Mouse (Mus musculus) megakaryocyte, embryonic 14.5 days (primary cell): ENCODE data around the gene Svip. TPM values are rescaled to one million over a fixed set of nuclear protein-coding genes. Genes with fewer than 3 reads are reported as not detected.

Experiments used
- H3K27me3 ChIP-seq: replicated peaks from 2 replicates; pipeline ENCODE3; 2012; ENCODE audit warnings: inconsistent platforms
- H3K36me3 ChIP-seq: replicated peaks from 2 replicates; pipeline ENCODE3; 2012; ENCODE audit warnings: low read length, inconsistent platforms, mixed read lengths
- H3K4me1 ChIP-seq: 2 replicates; pipeline ENCODE4 v1.6.1; 2012; ENCODE audit warnings: inconsistent platforms
- H3K4me3 ChIP-seq: replicated peaks from 2 replicates; pipeline ENCODE3; 2012; ENCODE audit warnings: moderate library complexity, mild to moderate bottlenecking, inconsistent platforms
- H3K9me3 ChIP-seq: 2 replicates; pipeline ENCODE4 v1.6.1; 2012; ENCODE audit warnings: inconsistent platforms
- FLI1 ChIP-seq: IDR thresholded peaks from 2 replicates; pipeline ENCODE4 v1.6.1; 2012; ENCODE audit warnings: low read length, inconsistent platforms, mixed read lengths
- GATA1 ChIP-seq: IDR thresholded peaks from 3 replicates; pipeline ENCODE4 v1.6.1; 2012; ENCODE audit warnings: mixed read lengths, low read length, inconsistent platforms, borderline replicate concordance
- polyA plus RNA-seq: library from polyadenylated mRNA; stranded (reverse); fragments of >175 nt; gene quantifications from 2 replicates; pipeline ENCODE4 v1.2.3, GENCODE M21; 2012; ENCODE audit warnings: low replicate concordance; ENCODE audit not compliant: insufficient read depth

Gene Svip
- polyA plus RNA-seq = 22.8 and 38.9 TPM in 2 replicates

- H3K4me1 ChIP-seq = peaks cover 26% of the 10 kb centered on the region
- H3K36me3 ChIP-seq = peaks cover 4% of the 10 kb centered on the region
- H3K4me3 ChIP-seq = peak within 1 kb of the TSS; percentile 95
- no peaks in the 10 kb centered on the region for H3K9me3 ChIP-seq
- H3K27me3 ChIP-seq = no peaks in the 10 kb centered on the region
- no peak for TF ChIP-seq FLI1
- no peak for TF ChIP-seq GATA1
These were observed at the start of gene Svip for GRCm38 (mm10) chr7:52005511-52006295. Gene Svip (minus strand): TSS chr7:52006018.

GRCm38 (mm10) chr7:52037600-52038582, 32.1 kb upstream of the Svip start:
- H3K9me3 ChIP-seq = no peaks in the 10 kb centered on the region
- no peaks in the 10 kb centered on the region for H3K36me3 ChIP-seq
- H3K4me3 ChIP-seq = no peak overlapping the region
- no peaks in the 10 kb centered on the region for H3K4me1 ChIP-seq
- TF ChIP-seq FLI1 (no peak), GATA1 (no peak)
- H3K27me3 ChIP-seq = no peaks in the 10 kb centered on the region

GRCm38 (mm10) chr7:52024050-52024626, 18.3 kb upstream of the Svip start:
- H3K27me3 ChIP-seq = no peaks in the 10 kb centered on the region
- TF ChIP-seq GATA1 (no peak), FLI1 (no peak)
- H3K36me3 ChIP-seq = no peaks in the 10 kb centered on the region
- H3K4me3 ChIP-seq = no peak overlapping the region
- H3K9me3 ChIP-seq = no peaks in the 10 kb centered on the region
- no peaks in the 10 kb centered on the region for H3K4me1 ChIP-seq

GRCm38 (mm10) chr7:52022039-52022438, 16.2 kb upstream of the Svip start:
- TF ChIP-seq FLI1 (no peak), GATA1 (no peak)
- Histone ChIP-seq H3K36me3 (no peaks in the 10 kb centered on the region), H3K9me3 (0 out of 2 replicates have a peak, but pooled peaks cover 3% of the 10 kb centered on the region), H3K4me3 (no peak overlapping the region), H3K27me3 (no peaks in the 10 kb centered on the region), H3K4me1 (no peaks in the 10 kb centered on the region)

- H3K27me3 ChIP-seq = no peaks in the 10 kb centered on the region
- H3K36me3 ChIP-seq = no peaks in the 10 kb centered on the region
- H3K4me1 ChIP-seq = no peaks in the 10 kb centered on the region
- TF ChIP-seq FLI1 (no peak), GATA1 (no peak)
- no peak within 1 kb of the TSS for H3K4me3 ChIP-seq
- H3K9me3 ChIP-seq = 0 out of 2 replicates have a peak, but pooled peaks cover 3% of the 10 kb centered on the region
These were observed 9.8 kb upstream of the Svip start, which contains the start of gene 1700015G11Rik for GRCm38 (mm10) chr7:52015628-52016027. Gene 1700015G11Rik (minus strand): TSS chr7:52015728.

GRCm38 (mm10) chr7:52015180-52015579, 9.4 kb upstream of the Svip start:
- Histone ChIP-seq H3K4me1 (no peaks in the 10 kb centered on the region), H3K9me3 (0 out of 2 replicates have a peak, but pooled peaks cover 3% of the 10 kb centered on the region), H3K4me3 (no peak overlapping the region), H3K36me3 (no peaks in the 10 kb centered on the region), H3K27me3 (no peaks in the 10 kb centered on the region)
- TF ChIP-seq GATA1 = no peak

- Histone ChIP-seq H3K4me3 (no peak overlapping the region), H3K4me1 (no peaks in the 10 kb centered on the region), H3K36me3 (no peaks in the 10 kb centered on the region), H3K27me3 (no peaks in the 10 kb centered on the region), H3K9me3 (0 out of 2 replicates have a peak, but pooled peaks cover 3% of the 10 kb centered on the region)
- TF ChIP-seq FLI1 (no peak), GATA1 (no peak)
These were observed 7.6 kb upstream of the Svip start for GRCm38 (mm10) chr7:52013457-52013856.

GRCm38 (mm10) chr7:52007138-52007537, 1.3 kb upstream of the Svip start:
- Histone ChIP-seq H3K27me3 (no peaks in the 10 kb centered on the region), H3K4me3 (no peak overlapping the region), H3K9me3 (no peaks in the 10 kb centered on the region), H3K4me1 (peaks cover 26% of the 10 kb centered on the region), H3K36me3 (peaks cover 4% of the 10 kb centered on the region)
- TF ChIP-seq GATA1 = no peak
- TF ChIP-seq FLI1 = no peak

- Histone ChIP-seq H3K4me1 (peaks cover 26% of the 10 kb centered on the region), H3K9me3 (no peaks in the 10 kb centered on the region), H3K4me3 (peak overlapping the region; percentile 95), H3K36me3 (peaks cover 4% of the 10 kb centered on the region), H3K27me3 (no peaks in the 10 kb centered on the region)
- no peak for TF ChIP-seq FLI1
- TF ChIP-seq GATA1 = no peak
These were observed 445 bp upstream of the Svip start for GRCm38 (mm10) chr7:52006296-52006630.
